Mouse (Mus musculus) CH12.LX (cell line): ENCODE data around the gene Zfp385c. TPM values are rescaled to one million over a fixed set of nuclear protein-coding genes. Genes with fewer than 3 reads are reported as not detected.
A peak's percentile ranks its signal among the peaks of the same experiment; 100 is the strongest.

ENCODE experiments used
- DNase-seq: peaks from one replicate; pipeline ENCODE4 v3.0.0-alpha.2; 2013; ENCODE audit errors: extremely low read depth
- H3K27ac ChIP-seq: 2 replicates; pipeline ENCODE4 v1.5.1; 2012; ENCODE audit warnings: low read depth, mild to moderate bottlenecking, control low read depth, moderate library complexity; ENCODE audit not compliant: insufficient read depth
- H3K27me3 ChIP-seq: replicated peaks from 2 replicates; pipeline ENCODE3; 2012; ENCODE audit warnings: inconsistent platforms
- H3K36me3 ChIP-seq, 2 experiments: replicated peaks in 1 of 2; 2 replicates each; pipeline versions ENCODE3 to v1.6.1; 2012; ENCODE audit warnings: inconsistent platforms in 1 of 2, low read length in 1 of 2, mild to moderate bottlenecking in 1 of 2, mixed read lengths in 1 of 2, moderate library complexity in 1 of 2; ENCODE audit not compliant: control insufficient read depth in 1 of 2, insufficient read depth in 1 of 2
- H3K4me1 ChIP-seq, 2 experiments: 2 replicates each; pipeline ENCODE4 v1.6.1; 2012; ENCODE audit warnings: inconsistent platforms in 1 of 2, moderate library complexity in 1 of 2; ENCODE audit not compliant: insufficient read depth in 2 of 2, control insufficient read depth in 1 of 2
- H3K4me2 ChIP-seq: 2 replicates; pipeline ENCODE4 v1.6.1; 2012; ENCODE audit warnings: low read depth, mild to moderate bottlenecking, control low read depth; ENCODE audit not compliant: poor library complexity, insufficient read depth, severe bottlenecking
- H3K4me3 ChIP-seq, 3 experiments: fragments of 150-350 bp in 1 of 3; sonication (generic) in 1 of 3; replicated peaks in 1 of 3; 2 replicates each; pipeline versions ENCODE3 to v1.5.1; 2011 to 2012; ENCODE audit warnings: low read depth in 2 of 3, low read length in 2 of 3, mild to moderate bottlenecking in 2 of 3, moderate library complexity in 2 of 3, control low read depth in 1 of 3, improper control_type of control experiment in 1 of 3, inconsistent platforms in 1 of 3, mixed read lengths in 1 of 3; ENCODE audit not compliant: poor library complexity in 1 of 3
- H3K79me2 ChIP-seq: replicated peaks from 2 replicates; pipeline ENCODE4 v1.6.1; 2012; ENCODE audit warnings: mild to moderate bottlenecking, moderate library complexity; ENCODE audit not compliant: control insufficient read depth, poor library complexity, insufficient read depth, severe bottlenecking; ENCODE audit errors: extremely low read depth
- H3K9ac ChIP-seq: 2 replicates; pipeline ENCODE4 v1.6.1; 2012; ENCODE audit warnings: low read depth, mild to moderate bottlenecking, control low read depth, moderate library complexity; ENCODE audit not compliant: insufficient read depth
- H3K9me3 ChIP-seq: replicated peaks from 2 replicates; pipeline ENCODE3; 2012; ENCODE audit warnings: low read length, inconsistent platforms, mixed read lengths
- BHLHE40 ChIP-seq: IDR thresholded peaks from 2 replicates; pipeline ENCODE4 v1.6.1; 2011; ENCODE audit warnings: mild to moderate bottlenecking, low read depth, low read length, improper control_type of control experiment
- E2F4 ChIP-seq: IDR thresholded peaks from 2 replicates; pipeline ENCODE4 v1.6.1; 2011; ENCODE audit warnings: low read depth, low read length, improper control_type of control experiment; ENCODE audit not compliant: insufficient replicate concordance
- GABPA ChIP-seq: IDR thresholded peaks from 2 replicates; pipeline ENCODE4 v1.6.1; 2012; ENCODE audit warnings: low read depth, low read length, improper control_type of control experiment, inconsistent platforms; ENCODE audit not compliant: insufficient replicate concordance
- JUN ChIP-seq: IDR thresholded peaks from 2 replicates; pipeline ENCODE4 v1.6.1; 2011; ENCODE audit warnings: low read depth, mild to moderate bottlenecking, low read length, improper control_type of control experiment, moderate library complexity; ENCODE audit not compliant: insufficient read depth
- KAT2A ChIP-seq: IDR thresholded peaks from 2 replicates; pipeline ENCODE4 v1.6.1; 2012; ENCODE audit warnings: low read length, improper control_type of control experiment, inconsistent platforms; ENCODE audit not compliant: insufficient replicate concordance
- MAFK ChIP-seq: IDR thresholded peaks from 2 replicates; pipeline ENCODE4 v1.6.1; 2011; ENCODE audit warnings: low read length, improper control_type of control experiment; ENCODE audit not compliant: insufficient replicate concordance
- MAX ChIP-seq: IDR thresholded peaks from 2 replicates; pipeline ENCODE4 v1.6.1; 2011; ENCODE audit warnings: low read length, improper control_type of control experiment
- MEF2A ChIP-seq: IDR thresholded peaks from 2 replicates; pipeline ENCODE4 v1.6.1; 2014; ENCODE audit warnings: low read depth, mild to moderate bottlenecking, inconsistent platforms, low read length, improper control_type of control experiment, borderline replicate concordance
- MYC ChIP-seq: IDR thresholded peaks from 2 replicates; pipeline ENCODE4 v1.6.1; 2011; ENCODE audit warnings: low read depth, mild to moderate bottlenecking, improper control_type of control experiment, low read length
- POLR2A ChIP-seq: IDR thresholded peaks from 2 replicates; pipeline ENCODE4 v1.6.1; 2011; ENCODE audit warnings: low read depth, mild to moderate bottlenecking, improper control_type of control experiment, low read length
- POLR2AphosphoS2 ChIP-seq: IDR thresholded peaks from 2 replicates; pipeline ENCODE4 v1.6.1; 2011; ENCODE audit warnings: low read depth, low read length, improper control_type of control experiment
- RCOR1 ChIP-seq: conservative IDR thresholded peaks from 2 replicates; pipeline ENCODE4 v1.6.1; 2012; ENCODE audit warnings: low read depth, mild to moderate bottlenecking, inconsistent platforms, low read length, improper control_type of control experiment
- UBTF ChIP-seq: IDR thresholded peaks from 2 replicates; pipeline ENCODE4 v1.6.1; 2012; ENCODE audit warnings: low read depth, mild to moderate bottlenecking, inconsistent platforms, low read length, improper control_type of control experiment, moderate library complexity
- USF1 ChIP-seq: IDR thresholded peaks from 2 replicates; pipeline ENCODE4 v1.6.1; 2014; ENCODE audit warnings: low read depth, mild to moderate bottlenecking, inconsistent platforms, low read length, improper control_type of control experiment
- USF2 ChIP-seq: conservative IDR thresholded peaks from 2 replicates; pipeline ENCODE4 v1.6.1; 2011; ENCODE audit warnings: low read depth, low read length, improper control_type of control experiment
- ZNF384 ChIP-seq: IDR thresholded peaks from 2 replicates; pipeline ENCODE4 v1.6.1; 2012; ENCODE audit warnings: low read depth, low read length, improper control_type of control experiment, inconsistent platforms
- dilution Hi-C: fragments of 300-500 bp; cut with MboI; formaldehyde crosslinking; loops from 2 replicates; pipeline ENCODE4 v1.14.3; 2020; ENCODE audit warnings: low sequenced_read_pairs; ENCODE audit not compliant: extremely low pct_unique_long_range_greater_than_20kb, extremely low pct_ligation_motif_present
- in situ Hi-C: fragments of 300-500 bp; cut with MboI; formaldehyde crosslinking; loops from 3 replicates; pipeline ENCODE4 v1.14.3; 2019; ENCODE audit warnings: low sequenced_read_pairs, low pct_ligation_motif_present, low pct_unique_long_range_greater_than_20kb, mixed read lengths
- polyA plus RNA-seq: library from polyadenylated mRNA; unstranded; fragments of >175 nt; gene quantifications from 2 replicates; pipeline ENCODE4 v1.2.1, GENCODE M21; 2012; ENCODE audit warnings: low read depth; ENCODE audit not compliant: insufficient read length
- total RNA-seq, 2 experiments: library from RNA; depleted of rRNA; stranded (reverse); fragments of 300-350 nt in 1 of 2; fragments of >200 nt in 1 of 2; gene quantifications; 2 replicates each; pipeline ENCODE4 v1.2.3; 2012 to 2014

The Zfp385c gene
- total and polyA plus RNA-seq, 3 experiments, result 0.08 to 0.14 TPM; not detected in 1

DNA sequence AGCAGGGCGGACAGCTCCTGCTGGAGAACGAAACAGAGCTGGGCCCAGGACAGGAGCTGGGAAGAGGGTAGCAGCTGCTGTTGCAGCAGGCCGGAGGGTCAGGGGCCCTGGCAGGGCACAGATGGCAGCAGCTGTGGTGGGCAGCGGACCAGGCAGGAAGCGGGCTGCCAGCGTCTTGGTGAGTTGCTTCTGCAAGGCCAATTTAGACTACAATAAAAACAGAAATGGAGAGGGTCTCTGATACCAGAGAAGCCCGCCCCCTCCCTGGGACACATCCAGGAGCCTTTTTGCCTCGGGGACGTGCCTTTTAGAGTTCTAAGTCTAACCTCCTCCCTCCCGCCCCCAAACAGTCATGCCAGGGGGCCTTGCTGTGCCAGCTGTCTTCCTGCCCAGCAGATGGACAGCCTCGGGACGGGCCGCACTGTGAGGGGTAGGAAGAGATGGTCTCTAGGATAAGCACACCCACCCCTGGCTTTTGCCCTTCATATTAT is 63.3 kb downstream of the Zfp385c start:
- no peaks in the 10 kb centered on the region; the same call in 1 of the 2 replicates for H3K79me2 ChIP-seq
- H3K27me3 ChIP-seq, result peaks cover 19% of the 10 kb centered on the region
- no peak overlapping the region for H3K4me3 ChIP-seq
- H3K9ac ChIP-seq, result no peak overlapping the region
- peaks cover 32 to 57% of the 10 kb centered on the region in 2 experiments for H3K4me1 ChIP-seq
- in situ Hi-C loops (loop anchor here (5.0 kb wide), 1 partner anchor 68 kb away; no protein-coding TSS in a partner anchor), dilution Hi-C loops (no loop called here)
- no peak for TF ChIP-seq MAX
- no peak for TF ChIP-seq KAT2A
- no peak for TF ChIP-seq USF2
- TF ChIP-seq MAFK, result no peak
- TF ChIP-seq ZNF384, result no peak
- TF ChIP-seq UBTF, result no peak
- no peak for TF ChIP-seq MYC
- TF ChIP-seq MEF2A, result no peak
- no peak for TF ChIP-seq POLR2AphosphoS2
- TF ChIP-seq USF1, result no peak
- no peak for TF ChIP-seq E2F4
- TF ChIP-seq GABPA, result no peak
- no peak for TF ChIP-seq BHLHE40
- TF ChIP-seq RCOR1, result no peak
- H3K36me3 ChIP-seq, result peaks cover 22 to 34% of the 10 kb centered on the region in 2 experiments
- H3K9me3 ChIP-seq, result no peaks in the 10 kb centered on the region
- no peak for DNase-seq
- no peak overlapping the region for H3K4me2 ChIP-seq
- H3K27ac ChIP-seq, result no peak overlapping the region

GRCm38 (mm10) chr11:100628056-100628455 is 64.2 kb downstream of the Zfp385c start:
- Histone ChIP-seq H3K79me2 (peaks cover 1% of the 10 kb centered on the region; the same call in 1 of the 2 replicates), H3K4me1 (peaks cover 33 to 60% of the 10 kb centered on the region in 2 experiments), H3K9me3 (no peaks in the 10 kb centered on the region), H3K27me3 (peaks cover 10% of the 10 kb centered on the region), H3K9ac (no peak overlapping the region), H3K36me3 (peaks cover 22 to 35% of the 10 kb centered on the region in 2 experiments), H3K4me2 (no peak overlapping the region), H3K4me3 (no peak overlapping the region), H3K27ac (peak overlapping the region; percentile 88; the same call in 1 of the 2 replicates)
- dilution Hi-C loops, result no loop called here
- 0 out of 2 replicates have a peak, but pooled peaks have one; percentile 15 for TF ChIP-seq POLR2A
- no peak for TF ChIP-seq JUN
- DNase-seq, result no peak
- in situ Hi-C loops, result loop anchor here (5.0 kb wide), 1 partner anchor 69 kb away; no protein-coding TSS in a partner anchor
